Mouse (Mus musculus): ENCODE results near the gene Fndc1. TPM values are rescaled to one million over a fixed set of nuclear protein-coding genes. Genes with fewer than 3 reads are reported as not detected.
A peak's percentile ranks its signal among the peaks of the same experiment; 100 is the strongest.

Fndc1 gene
- not detected in 3 replicates for total RNA-seq (2017)

DNA sequence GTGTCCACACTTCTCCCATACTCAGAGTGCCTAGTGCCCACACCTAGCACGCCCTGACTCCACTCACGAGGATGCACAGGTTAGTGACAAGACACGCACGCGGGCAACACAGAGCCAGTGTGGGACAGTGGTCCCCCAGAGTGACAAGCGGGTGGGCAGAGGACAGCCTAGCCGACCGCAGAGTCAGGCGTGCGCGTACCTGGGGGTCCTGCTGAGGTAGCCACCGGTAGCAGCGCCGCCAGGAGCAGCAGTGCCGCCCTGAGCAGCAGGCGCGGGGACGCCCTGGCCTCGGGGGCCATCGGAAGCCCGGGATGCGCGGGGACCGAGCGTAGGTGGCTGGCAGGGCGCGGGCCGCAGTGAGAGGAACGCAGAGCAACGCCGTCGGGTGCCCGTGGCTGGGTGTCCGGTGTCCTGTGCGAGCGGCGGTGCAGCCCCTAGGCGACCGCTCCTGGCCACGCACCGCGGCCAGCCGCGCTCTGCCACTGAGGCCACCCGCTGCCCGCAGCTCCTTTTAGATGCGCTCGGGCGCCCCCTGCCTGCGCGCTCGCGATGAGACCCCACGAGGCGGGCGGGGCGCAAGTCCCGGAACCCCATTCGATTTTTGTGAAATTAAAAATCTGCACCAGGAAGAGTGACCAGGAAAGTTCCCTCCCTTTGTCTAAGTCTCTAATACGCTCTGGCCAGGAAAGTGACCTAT is at the start of gene Fndc1:
TSS of gene Fndc1 (minus strand) at position 484 of the 697 bp plus-strand sequence.
- ATAC-seq (replicated peaks; ENCODE audit: insufficient number of reproducible peaks, low FRiP score, low TSS enrichment, poor library complexity, severe bottlenecking) = no peak

- ATAC-seq (replicated peaks; ENCODE audit: insufficient number of reproducible peaks, low FRiP score, low TSS enrichment, poor library complexity, severe bottlenecking) = no peak
Measured at GRCm38 (mm10) chr17:7876541-7876940, 49.4 kb upstream of the Fndc1 start.

GRCm38 (mm10) chr17:7875941-7876461 is 48.9 kb upstream of the Fndc1 start:
- no peak for ATAC-seq (replicated peaks; ENCODE audit: insufficient number of reproducible peaks, low FRiP score, low TSS enrichment, poor library complexity, severe bottlenecking)

DNA sequence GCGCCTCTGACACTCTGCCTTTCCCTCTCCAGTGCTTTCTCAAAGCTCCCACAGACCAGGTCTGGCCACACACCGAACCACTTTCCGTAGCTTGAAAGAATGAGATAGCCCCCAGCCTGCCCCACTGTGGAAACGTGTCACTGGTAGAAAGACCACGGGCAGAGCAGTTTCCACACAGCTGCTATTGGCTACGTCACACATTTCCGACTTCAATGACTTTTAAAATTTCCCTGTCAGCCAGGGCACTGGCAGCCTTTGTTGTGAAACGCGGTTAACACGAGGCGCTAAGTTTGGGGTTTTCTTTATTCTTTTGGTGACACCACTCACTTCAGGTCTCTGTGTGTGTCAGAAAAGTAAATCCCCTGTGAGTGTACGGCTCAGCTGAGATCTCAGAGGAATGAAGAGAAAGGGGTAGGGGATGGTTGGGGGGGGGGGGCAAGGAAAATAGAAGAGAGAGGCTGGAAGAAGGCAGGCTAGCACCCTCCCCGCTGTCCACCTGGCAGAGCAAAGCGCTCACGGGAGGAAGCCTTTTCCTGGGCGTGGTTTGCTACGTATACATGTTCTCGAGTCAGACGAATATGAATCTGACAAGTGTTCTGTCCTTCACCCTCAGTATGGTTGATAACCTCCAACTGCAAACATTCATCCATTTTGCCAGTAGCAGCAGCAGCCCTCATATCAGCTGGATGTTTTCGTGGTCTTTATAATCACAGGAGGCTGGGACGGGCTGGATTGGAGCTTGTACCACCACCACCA is 47.9 kb upstream of the Fndc1 start:
- peak; percentile 47 for ATAC-seq (replicated peaks; ENCODE audit: insufficient number of reproducible peaks, low FRiP score, low TSS enrichment, poor library complexity, severe bottlenecking)

GRCm38 (mm10) chr17:7873382-7873781 is 46.3 kb upstream of the Fndc1 start:
- ATAC-seq (replicated peaks; ENCODE audit: insufficient number of reproducible peaks, low FRiP score, low TSS enrichment, poor library complexity, severe bottlenecking) = no peak

GRCm38 (mm10) chr17:7871800-7872199 is 44.7 kb upstream of the Fndc1 start:
- ATAC-seq (replicated peaks; ENCODE audit: insufficient number of reproducible peaks, low FRiP score, low TSS enrichment, poor library complexity, severe bottlenecking) = no peak

- ATAC-seq (replicated peaks; ENCODE audit: insufficient number of reproducible peaks, low FRiP score, low TSS enrichment, poor library complexity, severe bottlenecking) = no peak
Measured at GRCm38 (mm10) chr17:7870862-7871605, 43.9 kb upstream of the Fndc1 start.

GRCm38 (mm10) chr17:7869114-7869513 is 42.0 kb upstream of the Fndc1 start:
- peak; percentile 36; the same call in 1 of the 2 replicates for ATAC-seq (replicated peaks; ENCODE audit: insufficient number of reproducible peaks, low FRiP score, low TSS enrichment, poor library complexity, severe bottlenecking)

DNA sequence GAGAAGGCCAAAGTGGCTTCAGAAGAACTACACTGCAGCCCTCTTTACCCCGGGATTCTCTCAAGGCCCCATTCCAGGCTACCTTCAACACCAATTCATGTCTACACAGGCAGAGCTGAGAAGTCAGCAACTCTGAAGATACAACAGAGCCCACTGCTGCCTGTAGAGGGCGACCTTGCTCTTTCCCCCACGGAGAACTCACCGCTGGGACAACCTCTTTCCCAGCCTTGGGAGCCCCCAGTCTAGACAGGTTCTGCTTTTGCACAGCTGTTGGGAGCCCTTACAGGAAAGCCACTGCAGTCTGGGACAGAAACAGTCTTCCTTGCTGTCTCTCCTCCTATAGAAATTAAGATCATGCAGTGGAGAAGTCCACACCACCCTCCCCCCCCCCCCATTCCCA is 41.5 kb upstream of the Fndc1 start:
- peak; percentile 55 for ATAC-seq (replicated peaks; ENCODE audit: insufficient number of reproducible peaks, low FRiP score, low TSS enrichment, poor library complexity, severe bottlenecking)

- ATAC-seq (replicated peaks; ENCODE audit: insufficient number of reproducible peaks, low FRiP score, low TSS enrichment, poor library complexity, severe bottlenecking) = 0 out of 2 replicates have a peak, but pooled peaks have one; percentile 46
Measured at GRCm38 (mm10) chr17:7864740-7865139, 37.6 kb upstream of the Fndc1 start.

DNA sequence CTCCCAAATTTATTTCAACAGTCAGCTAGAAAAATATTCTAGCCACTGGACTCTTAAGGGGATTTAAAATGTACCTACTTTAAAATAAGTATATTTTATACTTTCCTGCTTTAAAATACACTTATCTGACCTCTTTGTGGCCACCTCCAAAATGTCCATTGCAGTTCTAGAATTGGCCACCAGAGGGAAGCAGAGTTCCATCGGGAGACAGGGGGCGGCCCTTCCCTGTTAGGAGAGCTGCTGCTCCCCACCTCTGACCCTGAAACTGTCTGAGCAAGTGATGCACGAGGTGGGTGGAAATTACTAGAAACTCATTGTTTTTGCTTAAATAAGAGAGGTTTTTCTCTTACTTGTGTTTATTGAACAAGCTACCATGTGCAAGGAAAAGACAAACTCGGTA is 36.6 kb upstream of the Fndc1 start:
- 0 out of 2 replicates have a peak, but pooled peaks have one; percentile 40 for ATAC-seq (replicated peaks; ENCODE audit: insufficient number of reproducible peaks, low FRiP score, low TSS enrichment, poor library complexity, severe bottlenecking)

DNA sequence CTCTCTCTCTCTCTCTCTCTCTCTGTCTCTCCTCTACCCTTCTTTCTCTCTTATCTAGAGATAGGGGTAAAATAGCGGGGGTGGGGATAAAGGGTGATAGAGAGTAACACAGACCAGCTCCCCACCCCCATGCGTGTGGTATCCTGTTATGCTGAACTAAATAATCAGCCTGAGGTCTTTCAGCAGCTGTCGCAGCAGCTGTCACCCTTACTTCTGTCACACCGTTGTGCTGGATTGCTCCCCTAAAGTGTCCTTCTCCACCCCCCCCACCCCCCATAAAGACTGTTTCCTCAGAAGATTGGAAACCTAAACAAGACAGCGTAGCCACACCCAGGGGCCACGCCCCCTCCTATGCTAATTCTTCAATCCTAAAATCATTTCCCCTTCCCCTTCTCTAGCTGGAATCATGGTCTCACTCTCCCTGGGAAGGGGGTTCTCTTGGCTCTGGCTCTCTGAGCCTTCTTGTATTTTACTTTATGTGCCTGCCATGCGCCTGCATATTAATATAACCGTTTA is 33.8 kb upstream of the Fndc1 start:
- no peak for ATAC-seq (replicated peaks; ENCODE audit: insufficient number of reproducible peaks, low FRiP score, low TSS enrichment, poor library complexity, severe bottlenecking)

DNA sequence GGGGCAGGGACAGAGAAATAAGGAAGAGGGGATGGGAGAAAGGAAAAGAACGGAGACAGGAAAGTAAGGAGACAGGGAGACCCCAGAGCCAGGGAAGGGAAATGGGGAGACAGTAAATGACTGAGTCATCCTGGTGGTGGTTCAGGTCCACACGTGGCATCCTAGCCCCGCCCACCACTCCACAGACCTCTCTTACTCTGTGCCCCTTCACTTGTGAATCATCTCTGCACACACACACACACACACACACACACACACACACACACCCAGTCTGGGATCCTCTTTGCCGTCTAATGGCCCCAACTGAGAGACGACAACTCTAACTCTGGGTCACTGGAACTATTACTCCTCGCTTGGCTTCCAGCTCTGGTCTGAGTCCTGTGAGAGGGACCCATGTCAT is 30.6 kb upstream of the Fndc1 start:
- no peak for ATAC-seq (replicated peaks; ENCODE audit: insufficient number of reproducible peaks, low FRiP score, low TSS enrichment, poor library complexity, severe bottlenecking)

- ATAC-seq (replicated peaks; ENCODE audit: insufficient number of reproducible peaks, low FRiP score, low TSS enrichment, poor library complexity, severe bottlenecking) = no peak
Measured at GRCm38 (mm10) chr17:7855851-7856250, 28.7 kb upstream of the Fndc1 start.

DNA sequence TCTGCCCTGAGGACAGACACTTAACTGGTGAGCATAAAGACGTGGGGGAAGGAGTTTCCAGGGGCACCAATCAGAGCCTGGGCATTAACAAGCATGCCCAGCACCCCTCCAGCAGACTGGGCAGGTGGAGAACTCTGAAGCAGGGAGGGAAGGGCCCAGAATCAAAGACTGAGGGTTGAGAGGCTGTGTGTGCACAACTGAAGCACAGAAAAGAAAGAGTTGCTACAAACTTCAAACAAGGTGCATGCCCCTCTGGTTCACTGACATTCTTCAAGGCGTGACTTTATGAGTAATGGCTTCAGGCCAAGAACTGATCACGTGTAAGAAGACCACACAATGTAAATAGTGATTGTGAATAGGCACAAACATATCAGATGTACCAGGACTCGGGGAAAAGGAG is 24.9 kb upstream of the Fndc1 start:
- ATAC-seq (replicated peaks; ENCODE audit: insufficient number of reproducible peaks, low FRiP score, low TSS enrichment, poor library complexity, severe bottlenecking) = no peak

DNA sequence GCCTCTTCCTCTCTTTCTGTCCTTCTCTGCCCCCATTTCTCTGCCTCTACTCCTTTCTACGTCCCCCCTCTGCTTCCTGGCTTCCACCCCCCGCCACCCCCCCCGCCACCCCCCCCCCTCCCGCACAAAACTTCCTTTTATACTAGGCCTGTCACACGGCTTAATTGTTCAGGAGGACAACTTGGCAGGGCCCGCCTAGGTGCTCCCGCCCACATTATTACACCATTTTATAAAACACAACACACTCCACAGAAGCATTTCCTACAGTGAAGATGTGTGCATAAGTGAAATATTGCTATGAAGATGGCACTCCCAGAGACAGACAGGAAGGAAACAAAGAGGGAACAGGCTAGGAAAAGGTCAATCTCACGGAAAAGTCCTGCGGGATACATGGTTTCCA is 24.4 kb upstream of the Fndc1 start:
- 0 out of 2 replicates have a peak, but pooled peaks have one; percentile 37 for ATAC-seq (replicated peaks; ENCODE audit: insufficient number of reproducible peaks, low FRiP score, low TSS enrichment, poor library complexity, severe bottlenecking)

- 0 out of 2 replicates have a peak, but pooled peaks have one; percentile 20 for ATAC-seq (replicated peaks; ENCODE audit: insufficient number of reproducible peaks, low FRiP score, low TSS enrichment, poor library complexity, severe bottlenecking)
Measured at GRCm38 (mm10) chr17:7850246-7850645, 23.1 kb upstream of the Fndc1 start.

GRCm38 (mm10) chr17:7840505-7841290 is 13.6 kb upstream of the Fndc1 start:
- no peak for ATAC-seq (replicated peaks; ENCODE audit: insufficient number of reproducible peaks, low FRiP score, low TSS enrichment, poor library complexity, severe bottlenecking)
